ENCODE assay signal across 12 mouse cellular contexts in genomic region chr7:73243591-73244355, GRCm38 (mm10).
DNase-seq lines count a peak whose midpoint lies in the region; ATAC-seq lines count a peak whose summit lies in the region.
"Had no signal": no experiment of that assay in that cellular context is flagged by ENCODE, and none has a peak within 500 bp of the region (broad histone marks: within the 10 kb centered on the region; RNA-seq: fewer than 3 reads in every experiment).

No protein-coding gene starts in this region.

- H3K4me3 ChIP-seq in hindbrain, embryonic 11.5 days (ENCODE audit: low read depth, low read length): no peak overlapping the region
- H3K4me3 ChIP-seq in hindbrain, embryonic 13.5 days: no peak overlapping the region
- no peak overlapping the region for H3K4me3 ChIP-seq in embryonic facial prominence, embryonic 10.5 days
- no peak overlapping the region for H3K4me3 ChIP-seq in midbrain, embryonic 13.5 days (replicated peaks)
- H3K4me3 ChIP-seq: liver, embryonic 13.5 days; neural tube, embryonic 13.5 days had no signal

- DNase-seq in hindbrain, embryonic 11.5 days (ENCODE audit: low spot score): peak; percentile 28
- peak; percentile 42 for DNase-seq in embryonic facial prominence, embryonic 10.5 days (ENCODE audit: low spot score)
- DNase-seq in gastrocnemius, postnatal 14 days: peak; percentile 26
- DNase-seq in layer of hippocampus, adult 9-10 months (ENCODE audit: low spot score): no peak
- no peak for DNase-seq in cerebellum, adult 9-11 months
- DNase-seq: cerebellum, adult 9-10 months; kidney, adult 18-20 months; liver, embryonic 13.5 days had no signal

- 0 out of 2 replicates have a peak, but pooled peaks have one; percentile 33 for ATAC-seq in hindbrain, embryonic 11.5 days (ENCODE audit: low FRiP score)
- ATAC-seq in hindbrain, embryonic 13.5 days (ENCODE audit: low FRiP score): no peak
- peak; percentile 68 for ATAC-seq in midbrain, embryonic 13.5 days

- H3K27ac ChIP-seq in hindbrain, embryonic 11.5 days (ENCODE audit: low read depth, low read length): no peak overlapping the region
- H3K27ac ChIP-seq in hindbrain, embryonic 13.5 days: no peak overlapping the region
- H3K27ac ChIP-seq in embryonic facial prominence, embryonic 10.5 days (replicated peaks): peak overlapping the region; percentile 75
- peak overlapping the region; percentile 30; the same call in 1 of the 2 replicates for H3K27ac ChIP-seq in midbrain, embryonic 13.5 days
- H3K27ac ChIP-seq: liver, embryonic 13.5 days; neural tube, embryonic 13.5 days had no signal

- no peak overlapping the region for H3K9ac ChIP-seq in hindbrain, embryonic 11.5 days (ENCODE audit: low read depth, low read length)
- no peak overlapping the region for H3K9ac ChIP-seq in hindbrain, embryonic 13.5 days
- H3K9ac ChIP-seq in midbrain, embryonic 13.5 days (replicated peaks): no peak overlapping the region
- H3K9ac ChIP-seq: liver, embryonic 13.5 days; neural tube, embryonic 13.5 days had no signal

- no peak overlapping the region for H3K4me2 ChIP-seq in hindbrain, embryonic 11.5 days (replicated peaks; ENCODE audit: low read depth, low read length)
- H3K4me2 ChIP-seq in hindbrain, embryonic 13.5 days: no peak overlapping the region
- no peak overlapping the region for H3K4me2 ChIP-seq in midbrain, embryonic 13.5 days (replicated peaks)
- H3K4me2 ChIP-seq: liver, embryonic 13.5 days; neural tube, embryonic 13.5 days had no signal

- 49% methylated on average over 9 of the region's 9 CpGs for WGBS in hindbrain, embryonic 11.5 days
- 45% methylated on average over 9 of the region's 9 CpGs for WGBS in hindbrain, embryonic 13.5 days
- WGBS in embryonic facial prominence, embryonic 10.5 days: 52% methylated on average over 9 of the region's 9 CpGs
- WGBS in midbrain, embryonic 13.5 days: 22% methylated on average over 9 of the region's 9 CpGs

- H3K4me1 ChIP-seq in hindbrain, embryonic 11.5 days (replicated peaks; ENCODE audit: control insufficient read depth, insufficient read depth, low read length): no peaks in the 10 kb centered on the region
- H3K4me1 ChIP-seq in hindbrain, embryonic 13.5 days (replicated peaks): 0 out of 2 replicates have a peak, but pooled peaks cover 9% of the 10 kb centered on the region
- H3K4me1 ChIP-seq in embryonic facial prominence, embryonic 10.5 days: peaks cover 10% of the 10 kb centered on the region
- H3K4me1 ChIP-seq in midbrain, embryonic 13.5 days (replicated peaks): no peaks in the 10 kb centered on the region; the same call in 1 of the 2 replicates
- H3K4me1 ChIP-seq: liver, embryonic 13.5 days; neural tube, embryonic 13.5 days had no signal

- no peaks in the 10 kb centered on the region for H3K27me3 ChIP-seq in hindbrain, embryonic 11.5 days (ENCODE audit: control insufficient read depth, insufficient read depth, low read length)
- H3K27me3 ChIP-seq in hindbrain, embryonic 13.5 days: no peaks in the 10 kb centered on the region
- H3K27me3 ChIP-seq in embryonic facial prominence, embryonic 10.5 days (replicated peaks; ENCODE audit: low read depth, poor library complexity, severe bottlenecking): peaks cover 6% of the 10 kb centered on the region; the same call in 1 of the 2 replicates
- H3K27me3 ChIP-seq in midbrain, embryonic 13.5 days: peaks cover 4% of the 10 kb centered on the region; the same call in 1 of the 2 replicates
- H3K27me3 ChIP-seq: CH12.LX; liver, embryonic 13.5 days; neural tube, embryonic 13.5 days had no signal

- H3K36me3 ChIP-seq in hindbrain, embryonic 11.5 days (ENCODE audit: control insufficient read depth, insufficient read depth, low read length): no peaks in the 10 kb centered on the region
- H3K36me3 ChIP-seq in hindbrain, embryonic 13.5 days: no peaks in the 10 kb centered on the region
- H3K36me3 ChIP-seq in embryonic facial prominence, embryonic 10.5 days (replicated peaks): no peaks in the 10 kb centered on the region
- H3K36me3 ChIP-seq in midbrain, embryonic 13.5 days: no peaks in the 10 kb centered on the region
- H3K36me3 ChIP-seq: liver, embryonic 13.5 days; neural tube, embryonic 13.5 days had no signal

- no peaks in the 10 kb centered on the region for H3K9me3 ChIP-seq in hindbrain, embryonic 11.5 days (ENCODE audit: control insufficient read depth, low read length)
- no peaks in the 10 kb centered on the region for H3K9me3 ChIP-seq in hindbrain, embryonic 13.5 days
- no peaks in the 10 kb centered on the region for H3K9me3 ChIP-seq in embryonic facial prominence, embryonic 10.5 days
- H3K9me3 ChIP-seq in midbrain, embryonic 13.5 days: no peaks in the 10 kb centered on the region
- H3K9me3 ChIP-seq: neural tube, embryonic 13.5 days had no signal

- intact Hi-C loops in gastrocnemius, postnatal 14 days (cut with DNase I; ENCODE audit: low total_unique reads): no loop called here

Comparison
In these comparisons a context has a peak if more than half of its experiments do, and no peak if none do; other contexts are left out.
1. DNase-seq: peak in hindbrain, embryonic 11.5 days (single experiment), embryonic facial prominence, embryonic 10.5 days (single experiment) and gastrocnemius, postnatal 14 days (single experiment); none in layer of hippocampus, adult 9-10 months (single experiment) and cerebellum, adult 9-11 months (single experiment).
2. H3K27ac ChIP-seq: peak in embryonic facial prominence, embryonic 10.5 days (single experiment) and midbrain, embryonic 13.5 days (single experiment); none in hindbrain, embryonic 11.5 days (single experiment) and hindbrain, embryonic 13.5 days (single experiment).